Mouse (Mus musculus) lung, postnatal 14 days (tissue): ENCODE results near the gene Adamts14.

Experiments
- DNase-seq: peaks from one replicate; pipeline ENCODE4 v3.0.0; 2021

Gene Adamts14

DNA sequence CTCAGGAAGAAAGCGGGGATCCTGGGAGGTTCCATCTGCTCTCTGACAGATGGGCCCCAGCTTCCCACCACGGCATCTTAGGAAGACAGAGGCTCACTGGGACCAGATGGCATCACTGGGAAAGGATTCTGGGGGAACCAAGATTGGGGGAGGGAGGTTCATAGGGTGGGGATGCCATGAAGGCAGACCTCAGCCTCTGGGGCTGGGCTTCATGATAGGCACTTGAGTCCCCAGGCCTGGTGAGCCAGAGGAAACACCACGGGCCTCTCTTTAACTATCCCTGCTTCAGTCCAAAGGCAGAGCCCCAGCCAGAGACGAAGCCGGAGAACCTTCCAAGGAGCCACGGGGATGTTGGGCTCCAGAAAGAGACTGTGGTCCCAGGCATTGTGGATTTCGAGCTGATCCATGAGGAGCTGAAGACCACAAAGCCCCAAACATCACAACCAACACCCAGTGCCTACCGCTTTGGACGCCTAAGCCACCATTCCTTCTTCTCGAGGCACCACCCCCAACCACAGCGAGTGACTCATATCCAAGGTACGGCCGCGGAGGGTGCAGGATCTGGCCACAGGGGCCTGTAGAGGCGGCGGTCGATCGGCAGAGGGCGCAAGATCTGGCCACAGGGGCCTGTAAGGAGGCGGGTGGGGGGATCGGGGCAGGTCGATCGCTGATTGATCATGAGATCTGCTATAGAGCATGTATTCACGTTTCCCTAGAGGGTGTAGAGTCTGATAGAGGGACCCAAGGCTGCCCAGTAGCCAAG is 97.6 kb downstream of the Adamts14 start:
- peak; percentile 18 for DNase-seq

DNA sequence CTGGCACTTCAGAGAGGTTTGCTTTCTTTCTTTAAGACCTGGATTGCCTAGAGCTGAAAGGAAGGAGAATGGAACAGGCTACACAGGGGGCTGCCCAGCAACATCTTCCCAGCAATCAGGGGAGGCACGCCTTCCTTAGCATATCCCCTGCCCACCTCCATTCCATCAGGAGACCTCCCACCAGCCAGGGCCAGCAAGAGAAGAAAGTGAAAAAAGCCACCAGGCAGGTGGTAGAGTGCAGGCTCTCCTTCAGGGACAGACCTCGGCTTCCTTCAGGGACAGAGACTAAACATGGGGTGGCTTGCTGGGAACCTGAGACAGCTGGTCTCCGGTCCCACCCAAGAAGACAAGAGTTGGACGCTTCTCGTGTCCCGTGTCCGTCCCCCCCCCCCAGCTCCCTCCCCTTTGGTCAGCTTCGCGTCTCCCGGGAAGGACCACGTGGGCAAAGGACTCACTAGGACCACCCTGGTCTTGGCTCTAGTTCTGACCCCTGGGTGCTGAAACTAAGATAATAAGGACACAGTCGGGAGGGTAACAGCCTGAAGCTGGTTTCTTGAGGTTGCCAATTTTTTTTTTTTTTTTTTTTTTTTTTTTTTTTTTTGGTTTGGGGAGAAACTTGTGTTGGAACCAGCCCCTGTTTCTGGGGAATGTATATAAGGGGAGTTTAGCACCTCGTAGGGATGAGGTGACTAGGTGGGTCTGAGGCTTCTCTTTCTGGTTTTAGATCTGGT is 98.4 kb downstream of the Adamts14 start:
- no peak for DNase-seq

DNA sequence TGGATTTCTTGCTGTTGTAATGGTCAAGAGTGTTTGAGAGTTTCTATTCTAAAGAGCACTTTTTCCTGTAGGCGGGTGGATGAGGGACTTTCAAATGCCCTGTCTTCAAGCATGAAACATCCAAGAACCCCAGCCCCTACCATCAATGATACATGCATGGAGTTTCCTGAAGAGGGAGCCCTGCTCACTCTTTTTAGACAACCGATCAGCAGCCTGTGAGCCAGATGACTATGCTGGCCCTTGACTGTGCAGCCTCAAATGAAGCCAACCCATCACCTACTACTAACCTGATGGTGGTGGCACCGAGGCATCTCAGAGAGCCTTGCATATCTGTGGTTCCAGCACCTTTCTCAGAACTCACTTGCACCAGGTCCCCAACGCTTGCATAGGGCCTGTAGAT is 100.7 kb downstream of the Adamts14 start:
- DNase-seq = no peak

DNA sequence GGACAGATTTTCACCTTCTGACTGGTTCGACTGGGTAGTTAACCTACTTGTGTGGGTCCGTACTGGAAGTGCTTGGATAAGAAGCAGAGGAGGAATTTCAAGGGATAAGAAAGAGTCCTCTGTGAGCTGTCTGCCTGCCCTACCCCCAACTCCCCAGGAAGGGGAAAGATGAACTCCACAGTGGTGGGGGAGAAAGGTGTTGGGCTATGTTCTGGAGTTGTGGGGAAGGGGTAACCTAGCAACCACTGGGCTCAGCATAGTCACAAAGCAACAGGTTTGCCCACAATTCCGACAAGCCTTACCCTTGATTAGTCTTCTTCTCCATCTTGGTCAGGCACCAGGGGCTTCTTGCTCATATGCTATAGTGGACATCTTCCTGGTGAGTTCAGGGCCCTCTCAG is 101.6 kb downstream of the Adamts14 start, which contains the start of gene Tbata:
Gene Tbata (plus strand): TSS at position 301 of the 400 bp plus-strand sequence.
- no peak for DNase-seq

DNA sequence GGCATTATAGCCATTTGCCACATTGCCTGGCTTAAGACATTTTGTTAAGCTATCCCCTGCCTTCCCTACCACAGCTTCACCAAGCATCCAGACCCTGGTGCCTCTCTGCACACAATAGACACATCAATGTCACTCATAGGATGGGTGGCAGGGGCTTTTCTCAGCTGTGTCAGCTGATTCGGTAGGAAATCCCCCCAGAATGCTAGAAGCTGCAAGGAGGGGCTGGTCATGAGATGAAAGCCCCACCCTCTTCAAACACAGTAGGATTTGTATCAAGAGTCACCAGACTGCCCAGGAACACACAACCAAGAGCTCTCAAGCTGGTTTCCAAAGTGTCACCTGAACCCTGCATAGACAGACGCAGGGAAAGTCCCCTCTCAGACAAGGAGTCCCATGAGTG is 104.8 kb downstream of the Adamts14 start:
- DNase-seq = no peak

DNA sequence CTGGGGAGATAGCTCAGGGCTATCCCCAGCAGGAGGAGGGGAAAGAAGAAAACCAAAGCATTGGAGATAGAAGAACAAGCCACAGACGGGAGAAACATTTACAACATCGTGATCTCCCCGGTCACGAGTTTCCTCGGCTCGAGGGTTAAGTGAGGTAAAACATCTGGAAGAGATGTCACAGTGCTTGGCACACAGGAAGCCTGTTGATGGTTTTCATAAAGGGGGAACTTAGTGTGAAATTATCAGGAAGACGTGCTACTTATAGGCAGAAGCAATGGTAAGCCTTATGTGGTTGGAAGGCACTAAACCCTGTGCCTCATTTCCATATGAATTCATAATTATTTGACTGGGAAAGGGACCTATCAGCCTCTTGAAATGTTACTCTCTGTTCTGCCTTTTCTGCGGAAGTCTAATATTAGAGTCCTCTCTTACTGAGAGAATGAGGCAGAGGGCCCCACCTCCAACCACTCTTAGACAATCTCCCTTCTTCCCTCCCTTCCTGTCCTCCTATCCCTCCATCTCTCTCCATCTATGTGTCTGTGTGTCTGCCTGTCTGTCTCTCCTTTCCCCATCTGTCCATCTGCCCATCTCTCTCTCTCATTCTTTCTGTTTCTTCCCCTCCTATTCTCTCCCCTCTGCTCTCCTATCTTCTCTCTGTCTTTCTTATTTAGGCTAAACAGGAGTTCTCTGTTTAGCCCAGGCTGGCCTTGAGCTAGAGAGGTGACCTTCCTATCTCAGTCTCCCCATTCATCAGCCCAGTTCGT is 105.7 kb downstream of the Adamts14 start:
- DNase-seq = no peak

DNA sequence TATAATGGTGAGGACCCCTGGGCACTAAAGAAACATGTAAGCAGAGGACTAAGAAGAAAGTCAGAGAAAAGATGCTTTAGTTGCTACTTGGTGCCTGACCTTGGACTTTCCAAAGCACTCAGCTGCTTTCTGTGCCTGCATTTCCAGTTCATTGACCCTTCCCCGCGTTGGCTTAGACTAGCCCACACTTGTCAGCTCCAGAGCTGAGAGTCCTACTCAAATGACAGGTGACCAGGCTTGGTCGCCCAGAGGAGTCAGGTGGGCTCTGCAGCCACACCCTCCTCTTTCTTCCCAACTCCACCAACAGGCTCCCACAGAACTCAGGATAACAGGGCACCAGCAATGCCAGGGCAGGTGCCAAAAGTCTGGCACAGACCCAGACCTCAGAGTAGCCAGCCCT is 110.9 kb downstream of the Adamts14 start:
- DNase-seq = no peak

DNA sequence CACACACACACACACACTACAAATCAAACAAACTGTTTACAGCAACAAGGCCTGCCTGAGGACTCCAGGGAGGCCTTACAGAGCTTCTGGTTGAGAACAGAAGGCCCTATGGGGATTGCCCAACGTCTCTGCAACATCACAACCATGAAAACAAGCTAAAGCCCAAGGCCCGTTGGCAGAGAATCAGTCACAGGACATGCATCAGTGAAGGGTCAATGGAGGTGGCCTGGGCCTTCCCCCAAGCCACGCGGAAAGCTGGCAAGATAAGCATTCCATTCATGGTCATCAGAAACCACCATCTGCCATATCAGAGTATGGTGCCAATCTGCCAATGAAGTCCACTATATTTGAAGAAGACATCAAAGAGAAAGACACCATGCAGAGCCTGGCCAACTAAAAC is 112.6 kb downstream of the Adamts14 start:
- no peak for DNase-seq

DNA sequence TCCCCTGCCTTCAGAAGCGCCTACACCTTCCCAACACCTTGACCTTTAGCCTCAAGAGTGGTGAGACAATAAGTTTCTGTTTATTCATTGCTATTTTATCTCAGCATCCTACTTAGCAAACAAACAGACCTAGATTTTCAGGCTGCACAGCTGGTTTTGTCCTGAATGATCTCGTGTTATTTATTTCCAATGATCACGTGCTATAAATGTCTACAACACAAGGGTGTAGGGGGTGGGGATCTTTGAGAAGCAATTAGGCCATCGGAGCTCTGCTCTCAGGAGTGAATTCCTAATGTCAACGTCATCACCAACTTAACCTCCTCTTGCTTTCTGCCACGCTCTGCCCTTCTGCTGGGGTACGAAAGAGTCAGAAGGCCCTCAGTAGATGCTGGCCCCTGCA is 113.1 kb downstream of the Adamts14 start:
- no peak for DNase-seq

DNA sequence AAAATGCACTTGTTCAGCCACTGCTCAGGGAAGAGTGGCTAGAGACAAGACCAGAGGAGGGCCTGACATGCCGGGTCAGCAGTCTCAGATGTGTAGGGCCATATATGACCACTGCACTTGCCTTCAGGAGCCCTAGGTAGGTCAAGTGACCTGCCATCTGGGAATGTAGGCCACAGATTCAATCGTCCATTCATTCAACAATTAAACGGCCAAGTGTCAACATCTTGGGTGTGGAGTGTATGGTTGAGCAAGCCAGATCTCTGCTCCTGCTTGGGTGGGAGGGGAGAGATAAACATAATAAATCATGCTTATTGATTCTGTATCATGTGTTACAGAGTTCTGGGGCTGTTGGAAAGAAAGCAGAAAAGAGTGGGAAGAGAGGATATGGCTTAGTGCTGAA is 114.6 kb downstream of the Adamts14 start:
- DNase-seq = no peak

DNA sequence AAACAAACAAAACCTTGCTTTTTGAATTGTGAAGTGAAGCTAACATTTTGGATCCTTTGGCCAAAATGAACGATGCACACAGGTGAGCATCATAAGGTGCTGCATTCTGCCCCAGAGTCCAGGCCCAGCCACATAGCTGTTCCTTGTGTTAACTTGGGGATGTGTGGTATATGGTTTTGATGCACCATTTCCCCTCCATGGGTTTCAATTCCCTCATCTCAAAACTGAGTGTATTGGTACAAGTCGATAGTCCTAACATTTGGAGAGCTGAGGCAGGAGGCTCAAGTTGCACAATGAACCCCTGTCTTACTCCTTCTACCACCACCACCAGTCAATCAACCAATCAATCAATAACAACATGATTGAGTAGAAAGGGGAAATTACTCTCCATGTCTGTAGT is 116.8 kb downstream of the Adamts14 start:
- no peak for DNase-seq

DNA sequence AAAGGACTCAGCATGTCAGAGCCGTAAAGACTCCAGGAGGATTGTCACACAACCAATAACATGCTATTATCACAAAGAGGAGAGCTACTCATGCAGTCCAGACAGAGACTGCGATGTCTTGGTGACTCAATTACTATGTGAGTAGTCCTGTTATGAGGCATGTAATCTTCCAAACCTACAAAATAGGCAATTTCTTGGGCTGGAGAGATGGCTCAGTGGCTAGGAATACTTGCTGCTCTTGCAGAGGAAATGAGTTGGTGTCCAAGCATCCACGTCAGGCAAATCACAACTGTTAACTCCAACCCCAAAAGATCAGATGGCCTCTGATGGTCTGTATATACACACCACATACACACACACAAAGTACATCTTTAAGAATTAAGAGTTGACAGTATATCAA is 117.6 kb downstream of the Adamts14 start:
- no peak for DNase-seq

DNA sequence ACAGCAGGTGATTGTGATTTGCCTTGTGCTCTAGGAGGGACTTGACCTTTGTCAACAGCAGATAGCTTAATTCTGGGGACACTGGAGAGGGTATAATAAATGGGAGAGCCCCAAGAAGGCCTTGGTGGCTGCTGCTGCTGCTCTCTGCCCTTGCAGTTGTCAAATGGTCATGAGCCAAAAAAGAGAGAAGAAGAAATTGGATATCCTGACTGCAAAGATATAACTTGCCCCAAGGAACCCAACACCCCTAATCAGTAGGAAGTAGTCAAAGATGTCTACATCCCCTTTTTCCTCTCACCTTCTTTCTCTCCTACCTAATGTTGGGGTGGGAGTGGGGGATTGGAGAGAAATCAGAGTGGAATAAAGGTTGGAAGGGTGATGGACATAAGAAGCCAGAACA is 121.1 kb downstream of the Adamts14 start:
- no peak for DNase-seq

DNA sequence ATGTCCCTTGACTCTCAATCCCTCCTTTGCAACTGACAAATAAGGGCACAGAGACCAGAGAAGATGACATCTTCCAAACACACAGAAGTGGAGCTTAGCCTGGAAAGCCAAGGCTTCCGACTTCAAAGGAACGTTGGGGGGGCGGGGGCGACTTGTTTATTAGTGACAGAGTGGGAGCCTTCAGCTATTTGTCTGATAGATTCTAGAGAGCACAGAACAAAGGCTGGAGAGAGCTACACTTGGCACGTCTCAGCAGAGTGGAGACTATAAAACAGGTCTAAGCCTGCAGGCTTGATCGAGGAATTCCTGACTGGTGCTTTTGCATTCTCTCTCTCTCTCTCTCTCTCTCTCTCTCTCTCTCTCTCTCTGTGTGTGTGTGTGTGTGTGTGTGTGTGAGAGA is 122.6 kb downstream of the Adamts14 start:
- no peak for DNase-seq

DNA sequence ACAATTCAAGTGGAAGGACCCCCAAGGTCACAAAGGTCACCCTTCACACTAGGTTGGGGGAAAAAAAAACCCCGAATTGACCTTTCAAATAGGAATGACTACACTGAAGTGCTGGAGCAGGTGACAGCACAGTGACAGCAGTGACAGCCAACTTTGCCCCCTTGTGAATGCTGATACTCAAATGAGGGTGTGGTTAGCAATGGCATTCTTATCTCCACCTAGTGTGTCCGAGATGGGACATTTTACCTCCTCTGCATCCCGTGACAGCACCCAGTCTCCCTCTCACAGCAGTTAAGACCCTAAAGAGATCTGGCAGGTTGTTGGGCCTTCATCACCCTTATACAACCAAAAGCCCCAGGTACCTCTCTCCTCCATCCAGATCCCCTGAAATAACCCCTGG is 123.8 kb downstream of the Adamts14 start:
- no peak for DNase-seq

DNA sequence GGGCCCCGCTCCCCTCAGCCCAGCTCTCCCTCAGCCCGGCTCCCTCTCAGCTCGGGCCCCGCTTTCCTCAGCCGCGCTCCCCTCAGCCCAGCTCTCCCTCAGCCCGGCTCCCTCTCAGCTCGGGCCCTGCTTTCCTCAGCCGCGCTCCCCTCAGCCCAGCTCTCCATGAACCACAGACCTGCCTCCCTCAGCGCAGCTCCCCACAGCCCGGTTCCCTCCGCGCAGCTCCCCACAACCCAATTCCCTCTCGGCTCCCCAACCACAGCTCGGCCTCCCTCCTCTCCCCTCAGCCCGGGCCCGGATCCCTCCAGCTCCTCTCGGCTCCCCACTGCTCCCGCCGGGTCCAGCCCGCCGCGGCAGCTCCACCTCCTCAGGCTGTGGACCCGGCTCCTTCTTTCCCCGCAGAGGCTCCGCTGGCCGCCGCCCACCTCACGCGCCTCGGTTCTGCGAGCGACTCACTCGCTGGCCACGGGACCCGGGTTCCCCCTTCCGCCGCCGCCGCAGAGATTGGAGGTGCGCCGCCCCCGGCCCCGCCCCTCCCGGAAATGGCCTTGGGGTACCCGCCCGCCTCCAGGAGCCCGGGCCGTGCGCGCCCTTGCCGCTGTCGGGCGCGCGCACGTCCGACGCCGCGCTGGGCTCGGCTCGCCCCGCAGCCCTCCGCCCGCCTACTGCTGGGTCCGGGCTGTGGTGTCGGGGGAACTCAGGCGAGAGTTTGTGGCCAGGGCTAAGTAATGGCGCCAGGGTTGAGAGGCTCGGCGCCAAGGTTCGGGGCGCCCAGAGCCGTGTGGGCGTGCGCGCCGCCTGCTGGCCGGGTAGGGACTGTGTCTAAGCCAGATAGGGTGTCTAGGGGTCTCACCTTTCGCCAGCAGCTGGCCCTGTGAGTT is 125.8 kb downstream of the Adamts14 start, which contains the start of gene Sgpl1:
Gene Sgpl1 (minus strand): TSS at position 547 of the 884 bp plus-strand sequence.
- DNase-seq = peak; percentile 92
